Mouse (Mus musculus): ENCODE data around the gene Pars2. TPM values are rescaled to one million over a fixed set of nuclear protein-coding genes. Genes with fewer than 3 reads are reported as not detected.

The Pars2 gene
- polyA plus RNA-seq, 1 experiment from 2014 or later: 9.7 TPM

- no peak for ATAC-seq (ENCODE audit: low read depth)
- Histone ChIP-seq H3K9me3 (no peaks in the 10 kb centered on the region), H3K27ac (replicated peaks) (no peak within 1 kb of the TSS), H3K4me1 (replicated peaks) (peaks cover 20% of the 10 kb centered on the region), H3K9ac (no peak within 1 kb of the TSS), H3K4me3 (no peak within 1 kb of the TSS), H3K36me3 (no peaks in the 10 kb centered on the region), H3K4me2 (no peak within 1 kb of the TSS; the same call in 1 of the 2 replicates), H3K27me3 (peaks cover 43% of the 10 kb centered on the region)
- WGBS: 35% methylated on average over 16 of the region's 16 CpGs
Measured at GRCm38 (mm10) chr4:106622030-106622493, 28.8 kb upstream of the Pars2 start, which contains the start of gene Ttc22. TSS of gene Ttc22 (plus strand) at chr4:106622432.

GRCm38 (mm10) chr4:106622712-106623111, 28.2 kb upstream of the Pars2 start:
- WGBS: 34% methylated on average over 28 of the region's 28 CpGs
- H3K27ac ChIP-seq (replicated peaks): no peak overlapping the region
- no peak overlapping the region for H3K9ac ChIP-seq

GRCm38 (mm10) chr4:106624271-106624670, 26.6 kb upstream of the Pars2 start:
- ATAC-seq (ENCODE audit: low read depth): no peak
- no peak overlapping the region for H3K4me2 ChIP-seq
- peaks cover 39% of the 10 kb centered on the region for H3K27me3 ChIP-seq
- H3K4me3 ChIP-seq: no peak overlapping the region
- H3K4me1 ChIP-seq (replicated peaks): peaks cover 16% of the 10 kb centered on the region
- no peaks in the 10 kb centered on the region for H3K9me3 ChIP-seq
- no peaks in the 10 kb centered on the region for H3K36me3 ChIP-seq
- no peak overlapping the region for H3K27ac ChIP-seq (replicated peaks)
- H3K9ac ChIP-seq: no peak overlapping the region
- WGBS: 88% methylated on average over 10 of the region's 10 CpGs

More at GRCm38 (mm10) chr4:106622712-106623111, 28.2 kb upstream of the Pars2 start:
- H3K4me3 ChIP-seq: no peak overlapping the region
- no peaks in the 10 kb centered on the region for H3K36me3 ChIP-seq
- H3K27me3 ChIP-seq: peaks cover 41% of the 10 kb centered on the region
- ATAC-seq (ENCODE audit: low read depth): no peak
- H3K9me3 ChIP-seq: no peaks in the 10 kb centered on the region
- H3K4me1 ChIP-seq (replicated peaks): peaks cover 16% of the 10 kb centered on the region
- no peak overlapping the region; the same call in 1 of the 2 replicates for H3K4me2 ChIP-seq

GRCm38 (mm10) chr4:106627809-106628208, 23.1 kb upstream of the Pars2 start:
- no peak for ATAC-seq (ENCODE audit: low read depth)
- H3K4me2 ChIP-seq: no peak overlapping the region
- peaks cover 21% of the 10 kb centered on the region for H3K27me3 ChIP-seq
- H3K9me3 ChIP-seq: no peaks in the 10 kb centered on the region
- H3K9ac ChIP-seq: no peak overlapping the region
- H3K36me3 ChIP-seq: no peaks in the 10 kb centered on the region
- H3K4me3 ChIP-seq: no peak overlapping the region
- H3K27ac ChIP-seq (replicated peaks): no peak overlapping the region
- peaks cover 45% of the 10 kb centered on the region for H3K4me1 ChIP-seq (replicated peaks)
- WGBS: 80% methylated on average over 5 of the region's 5 CpGs

GRCm38 (mm10) chr4:106628650-106629360, 22.1 kb upstream of the Pars2 start:
- no peak for ATAC-seq (ENCODE audit: low read depth)
- no peak overlapping the region for H3K9ac ChIP-seq
- H3K4me1 ChIP-seq (replicated peaks): peaks cover 55% of the 10 kb centered on the region
- no peak overlapping the region for H3K27ac ChIP-seq (replicated peaks)
- H3K27me3 ChIP-seq: peaks cover 11% of the 10 kb centered on the region
- H3K9me3 ChIP-seq: no peaks in the 10 kb centered on the region
- 62% methylated on average over 9 of the region's 9 CpGs for WGBS
- H3K4me2 ChIP-seq: no peak overlapping the region
- no peak overlapping the region for H3K4me3 ChIP-seq
- H3K36me3 ChIP-seq: no peaks in the 10 kb centered on the region

- Histone ChIP-seq H3K36me3 (no peaks in the 10 kb centered on the region), H3K27ac (replicated peaks) (no peak overlapping the region), H3K9me3 (no peaks in the 10 kb centered on the region), H3K4me3 (no peak overlapping the region), H3K4me2 (no peak overlapping the region), H3K9ac (no peak overlapping the region), H3K4me1 (replicated peaks) (peaks cover 61% of the 10 kb centered on the region), H3K27me3 (peaks cover 6% of the 10 kb centered on the region)
- no peak for ATAC-seq (ENCODE audit: low read depth)
- WGBS: 76% methylated on average over 5 of the region's 5 CpGs
Measured at GRCm38 (mm10) chr4:106629374-106629773, 21.5 kb upstream of the Pars2 start.

- 14% methylated on average over 14 of the region's 14 CpGs for WGBS
- Histone ChIP-seq H3K9me3 (no peaks in the 10 kb centered on the region), H3K4me3 (no peak overlapping the region), H3K27ac (replicated peaks) (peak overlapping the region; percentile 84), H3K4me1 (replicated peaks) (peaks cover 66% of the 10 kb centered on the region), H3K4me2 (peak overlapping the region; percentile 20), H3K36me3 (no peaks in the 10 kb centered on the region), H3K9ac (peak overlapping the region; percentile 31), H3K27me3 (no peaks in the 10 kb centered on the region)
- ATAC-seq (ENCODE audit: low read depth): peak; percentile 82
Measured at GRCm38 (mm10) chr4:106630333-106631220, 20.3 kb upstream of the Pars2 start.

- Histone ChIP-seq H3K9ac (0 out of 2 replicates have a peak overlapping the region, but pooled peaks have one; percentile 8), H3K27ac (replicated peaks) (peak overlapping the region; percentile 93), H3K4me3 (no peak overlapping the region), H3K27me3 (no peaks in the 10 kb centered on the region), H3K4me1 (replicated peaks) (peaks cover 58% of the 10 kb centered on the region), H3K36me3 (no peaks in the 10 kb centered on the region), H3K4me2 (no peak overlapping the region), H3K9me3 (no peaks in the 10 kb centered on the region)
- ATAC-seq (ENCODE audit: low read depth): no peak
- WGBS: 50% methylated on average over 1 of the region's 3 CpGs
Measured at GRCm38 (mm10) chr4:106632313-106632712, 18.6 kb upstream of the Pars2 start.

GRCm38 (mm10) chr4:106633281-106634085, 17.4 kb upstream of the Pars2 start:
- peak overlapping the region; percentile 32; the same call in 1 of the 2 replicates for H3K4me2 ChIP-seq
- WGBS: 17% methylated on average over 8 of the region's 8 CpGs
- H3K4me3 ChIP-seq: no peak overlapping the region
- ATAC-seq (ENCODE audit: low read depth): peak; percentile 43
- no peaks in the 10 kb centered on the region for H3K9me3 ChIP-seq
- H3K36me3 ChIP-seq: no peaks in the 10 kb centered on the region
- peaks cover 52% of the 10 kb centered on the region for H3K4me1 ChIP-seq (replicated peaks)
- peak overlapping the region; percentile 26; the same call in 1 of the 2 replicates for H3K9ac ChIP-seq
- peak overlapping the region; percentile 93 for H3K27ac ChIP-seq (replicated peaks)
- H3K27me3 ChIP-seq: no peaks in the 10 kb centered on the region

GRCm38 (mm10) chr4:106634086-106634479, 16.8 kb upstream of the Pars2 start:
- WGBS: 35% methylated on average over 9 of the region's 9 CpGs
- H3K4me1 ChIP-seq (replicated peaks): peaks cover 52% of the 10 kb centered on the region

GRCm38 (mm10) chr4:106643483-106644217, 7.2 kb upstream of the Pars2 start:
- ATAC-seq (ENCODE audit: low read depth): no peak; the same call in 1 of the 2 replicates
- 0 out of 2 replicates have a peak overlapping the region, but pooled peaks have one; percentile 1 for H3K4me2 ChIP-seq
- WGBS: 30% methylated on average over 8 of the region's 8 CpGs
- H3K27ac ChIP-seq (replicated peaks): peak overlapping the region; percentile 38; the same call in 1 of the 2 replicates
- H3K4me1 ChIP-seq (replicated peaks): peaks cover 21% of the 10 kb centered on the region
- peaks cover 27% of the 10 kb centered on the region for H3K27me3 ChIP-seq
- H3K36me3 ChIP-seq: no peaks in the 10 kb centered on the region
- peak overlapping the region; percentile 41; the same call in 1 of the 2 replicates for H3K9ac ChIP-seq
- H3K9me3 ChIP-seq: no peaks in the 10 kb centered on the region
- H3K4me3 ChIP-seq: no peak overlapping the region

More at GRCm38 (mm10) chr4:106634086-106634479, 16.8 kb upstream of the Pars2 start:
- no peak overlapping the region for H3K4me3 ChIP-seq
- H3K9me3 ChIP-seq: no peaks in the 10 kb centered on the region
- peak overlapping the region; percentile 32; the same call in 1 of the 2 replicates for H3K4me2 ChIP-seq
- H3K27ac ChIP-seq (replicated peaks): peak overlapping the region; percentile 93
- peak overlapping the region; percentile 26; the same call in 1 of the 2 replicates for H3K9ac ChIP-seq
- H3K36me3 ChIP-seq: no peaks in the 10 kb centered on the region
- peak; percentile 17; the same call in 1 of the 2 replicates for ATAC-seq (ENCODE audit: low read depth)
- H3K27me3 ChIP-seq: no peaks in the 10 kb centered on the region
